Mouse (Mus musculus) heart, adult 2 months (tissue): ENCODE measurements at regions not wholly inside any gene's neighbourhood (a gene's known extent, or its start where the extent isn't known, plus 50 kb on each side); places are given as distances from the start of the nearest gene placed in this dataset.

ENCODE experiments used
- CTCF ChIP-seq: fragments of 200-600 bp; IDR thresholded peaks from 2 replicates; pipeline ENCODE4 v1.8.1; 2022; ENCODE audit warnings: antibody characterized with exemption, mild to moderate bottlenecking, moderate library complexity
- EP300 ChIP-seq: fragments of 200-500 bp; IDR thresholded peaks from 2 replicates; pipeline ENCODE4 v1.6.1; 2011; ENCODE audit warnings: low read depth, low read length, control low read depth; ENCODE audit not compliant: insufficient read depth

- TF ChIP-seq CTCF (no peak), EP300 (no peak)
Measured at GRCm38 (mm10) chr5:106783864-106784609, 87.0 kb upstream of the Zfp644 start.
